Mouse (Mus musculus): Measurements from ENCODE around the gene Rassf7. TPM values are rescaled to one million over a fixed set of nuclear protein-coding genes. Genes with fewer than 3 reads are reported as not detected.

Rassf7 gene
- polyA plus RNA-seq, 1 experiment: 25.2 TPM

GRCm38 (mm10) chr7:141256159-141256558, 40.5 kb downstream of the Rassf7 start:
- Histone ChIP-seq H3K36me3 (ENCODE audit: control insufficient read depth, insufficient read depth) (peaks cover 67% of the 10 kb centered on the region), H3K79me3 (ENCODE audit: low read depth) (no peaks in the 10 kb centered on the region), H3K4me3 (ENCODE audit: insufficient read depth, poor library complexity, severe bottlenecking) (no peak overlapping the region), H3K27me3 (ENCODE audit: control insufficient read depth, insufficient read depth, insufficient read length) (no peaks in the 10 kb centered on the region), H3ac (ENCODE audit: control insufficient read depth, insufficient read length, low read depth) (no peak overlapping the region), H3K79me2 (ENCODE audit: control insufficient read depth, insufficient read depth) (no peaks in the 10 kb centered on the region)
- no peak for TF ChIP-seq CEBPB (IDR thresholded peaks at IDR 0.05; ENCODE audit: low read depth)
- TF ChIP-seq MYOD1 (IDR thresholded peaks at IDR 0.05; ENCODE audit: control insufficient read depth, insufficient read length, low read depth): no peak
- no peak for TF ChIP-seq FOSL1 (IDR thresholded peaks at IDR 0.05; ENCODE audit: insufficient read depth, low read length, poor library complexity, severe bottlenecking)
- TF ChIP-seq MYOG (IDR thresholded peaks at IDR 0.05; ENCODE audit: control insufficient read depth, extremely low read depth, insufficient read length): no peak
- no peak for TF ChIP-seq CTCF (IDR thresholded peaks at IDR 0.05; ENCODE audit: control insufficient read depth, insufficient read depth, insufficient read length)
- TF ChIP-seq USF1 (IDR thresholded peaks at IDR 0.05; ENCODE audit: low read depth): no peak
- no peak for TF ChIP-seq MAX (IDR thresholded peaks at IDR 0.05)

- no peak overlapping the region for H3ac ChIP-seq (ENCODE audit: control insufficient read depth, insufficient read length, low read depth)
- no peaks in the 10 kb centered on the region for H3K79me2 ChIP-seq (ENCODE audit: control insufficient read depth, insufficient read depth)
- no peak overlapping the region for H3K4me3 ChIP-seq (ENCODE audit: insufficient read depth, poor library complexity, severe bottlenecking)
- H3K27me3 ChIP-seq (ENCODE audit: control insufficient read depth, insufficient read depth, insufficient read length): no peaks in the 10 kb centered on the region
- TF ChIP-seq USF1 (IDR thresholded peaks at IDR 0.05; ENCODE audit: low read depth) (no peak), MAX (IDR thresholded peaks at IDR 0.05) (no peak), CEBPB (IDR thresholded peaks at IDR 0.05; ENCODE audit: low read depth) (no peak), MYOG (IDR thresholded peaks at IDR 0.05; ENCODE audit: control insufficient read depth, extremely low read depth, insufficient read length) (no peak), MYOD1 (IDR thresholded peaks at IDR 0.05; ENCODE audit: control insufficient read depth, insufficient read length, low read depth) (no peak), FOSL1 (IDR thresholded peaks at IDR 0.05; ENCODE audit: insufficient read depth, low read length, poor library complexity, severe bottlenecking) (no peak)
- H3K36me3 ChIP-seq (ENCODE audit: control insufficient read depth, insufficient read depth): peaks cover 57% of the 10 kb centered on the region
- H3K79me3 ChIP-seq (ENCODE audit: low read depth): no peaks in the 10 kb centered on the region
These were observed 45.8 kb downstream of the Rassf7 start for GRCm38 (mm10) chr7:141261480-141261879.

- no peak for TF ChIP-seq USF1 (IDR thresholded peaks at IDR 0.05; ENCODE audit: low read depth)
- no peak for TF ChIP-seq MYOD1 (IDR thresholded peaks at IDR 0.05; ENCODE audit: control insufficient read depth, insufficient read length, low read depth)
- TF ChIP-seq MAX (IDR thresholded peaks at IDR 0.05): no peak
- no peak for TF ChIP-seq FOSL1 (IDR thresholded peaks at IDR 0.05; ENCODE audit: insufficient read depth, low read length, poor library complexity, severe bottlenecking)
- no peak for TF ChIP-seq CTCF (IDR thresholded peaks at IDR 0.05; ENCODE audit: control insufficient read depth, insufficient read depth, insufficient read length)
- TF ChIP-seq CEBPB (IDR thresholded peaks at IDR 0.05; ENCODE audit: low read depth): no peak
- no peak for TF ChIP-seq MYOG (IDR thresholded peaks at IDR 0.05; ENCODE audit: control insufficient read depth, extremely low read depth, insufficient read length)
- H3K79me3 ChIP-seq (ENCODE audit: low read depth): no peaks in the 10 kb centered on the region
- H3ac ChIP-seq (ENCODE audit: control insufficient read depth, insufficient read length, low read depth): no peak overlapping the region
- no peaks in the 10 kb centered on the region for H3K79me2 ChIP-seq (ENCODE audit: control insufficient read depth, insufficient read depth)
- peaks cover 43% of the 10 kb centered on the region for H3K36me3 ChIP-seq (ENCODE audit: control insufficient read depth, insufficient read depth)
- H3K4me3 ChIP-seq (ENCODE audit: insufficient read depth, poor library complexity, severe bottlenecking): no peak overlapping the region
- H3K27me3 ChIP-seq (ENCODE audit: control insufficient read depth, insufficient read depth, insufficient read length): no peaks in the 10 kb centered on the region
These were observed 48.0 kb downstream of the Rassf7 start for GRCm38 (mm10) chr7:141263640-141264039.

GRCm38 (mm10) chr7:141264041-141264700, 48.5 kb downstream of the Rassf7 start:
- Histone ChIP-seq H3K79me3 (ENCODE audit: low read depth) (no peaks in the 10 kb centered on the region), H3K27me3 (ENCODE audit: control insufficient read depth, insufficient read depth, insufficient read length) (no peaks in the 10 kb centered on the region), H3K4me3 (ENCODE audit: insufficient read depth, poor library complexity, severe bottlenecking) (no peak overlapping the region), H3K36me3 (ENCODE audit: control insufficient read depth, insufficient read depth) (peaks cover 39% of the 10 kb centered on the region), H3K79me2 (ENCODE audit: control insufficient read depth, insufficient read depth) (no peaks in the 10 kb centered on the region), H3ac (ENCODE audit: control insufficient read depth, insufficient read length, low read depth) (no peak overlapping the region)
- no peak for TF ChIP-seq CTCF (IDR thresholded peaks at IDR 0.05; ENCODE audit: control insufficient read depth, insufficient read depth, insufficient read length)
- TF ChIP-seq CEBPB (IDR thresholded peaks at IDR 0.05; ENCODE audit: low read depth): no peak
- TF ChIP-seq MYOD1 (IDR thresholded peaks at IDR 0.05; ENCODE audit: control insufficient read depth, insufficient read length, low read depth): no peak
- TF ChIP-seq USF1 (IDR thresholded peaks at IDR 0.05; ENCODE audit: low read depth): no peak
- no peak for TF ChIP-seq FOSL1 (IDR thresholded peaks at IDR 0.05; ENCODE audit: insufficient read depth, low read length, poor library complexity, severe bottlenecking)
- TF ChIP-seq MAX (IDR thresholded peaks at IDR 0.05): no peak
- TF ChIP-seq MYOG (IDR thresholded peaks at IDR 0.05; ENCODE audit: control insufficient read depth, extremely low read depth, insufficient read length): no peak

- Histone ChIP-seq H3K79me3 (ENCODE audit: low read depth) (no peaks in the 10 kb centered on the region), H3K36me3 (ENCODE audit: control insufficient read depth, insufficient read depth) (peaks cover 32% of the 10 kb centered on the region), H3K4me3 (ENCODE audit: insufficient read depth, poor library complexity, severe bottlenecking) (no peak overlapping the region), H3K27me3 (ENCODE audit: control insufficient read depth, insufficient read depth, insufficient read length) (no peaks in the 10 kb centered on the region), H3ac (ENCODE audit: control insufficient read depth, insufficient read length, low read depth) (no peak overlapping the region), H3K79me2 (ENCODE audit: control insufficient read depth, insufficient read depth) (no peaks in the 10 kb centered on the region)
- TF ChIP-seq MAX (IDR thresholded peaks at IDR 0.05) (no peak), CTCF (IDR thresholded peaks at IDR 0.05; ENCODE audit: control insufficient read depth, insufficient read depth, insufficient read length) (peak; percentile 38)
These were observed 49.2 kb downstream of the Rassf7 start for GRCm38 (mm10) chr7:141264761-141265410.

- H3K4me3 ChIP-seq (ENCODE audit: insufficient read depth, poor library complexity, severe bottlenecking): no peak overlapping the region
- no peaks in the 10 kb centered on the region for H3K27me3 ChIP-seq (ENCODE audit: control insufficient read depth, insufficient read depth, insufficient read length)
- TF ChIP-seq MYOD1 (IDR thresholded peaks at IDR 0.05; ENCODE audit: control insufficient read depth, insufficient read length, low read depth) (no peak), USF1 (IDR thresholded peaks at IDR 0.05; ENCODE audit: low read depth) (no peak), CEBPB (IDR thresholded peaks at IDR 0.05; ENCODE audit: low read depth) (no peak), FOSL1 (IDR thresholded peaks at IDR 0.05; ENCODE audit: insufficient read depth, low read length, poor library complexity, severe bottlenecking) (no peak), MAX (IDR thresholded peaks at IDR 0.05) (no peak), MYOG (IDR thresholded peaks at IDR 0.05; ENCODE audit: control insufficient read depth, extremely low read depth, insufficient read length) (no peak), CTCF (IDR thresholded peaks at IDR 0.05; ENCODE audit: control insufficient read depth, insufficient read depth, insufficient read length) (no peak)
- H3K36me3 ChIP-seq (ENCODE audit: control insufficient read depth, insufficient read depth): peaks cover 27% of the 10 kb centered on the region
- no peak overlapping the region for H3ac ChIP-seq (ENCODE audit: control insufficient read depth, insufficient read length, low read depth)
- no peaks in the 10 kb centered on the region for H3K79me2 ChIP-seq (ENCODE audit: control insufficient read depth, insufficient read depth)
- H3K79me3 ChIP-seq (ENCODE audit: low read depth): no peaks in the 10 kb centered on the region
These were observed 49.7 kb downstream of the Rassf7 start for GRCm38 (mm10) chr7:141265411-141265738.
